ENCODE assay signal across 8 mouse cellular contexts in the genomic region with DNA sequence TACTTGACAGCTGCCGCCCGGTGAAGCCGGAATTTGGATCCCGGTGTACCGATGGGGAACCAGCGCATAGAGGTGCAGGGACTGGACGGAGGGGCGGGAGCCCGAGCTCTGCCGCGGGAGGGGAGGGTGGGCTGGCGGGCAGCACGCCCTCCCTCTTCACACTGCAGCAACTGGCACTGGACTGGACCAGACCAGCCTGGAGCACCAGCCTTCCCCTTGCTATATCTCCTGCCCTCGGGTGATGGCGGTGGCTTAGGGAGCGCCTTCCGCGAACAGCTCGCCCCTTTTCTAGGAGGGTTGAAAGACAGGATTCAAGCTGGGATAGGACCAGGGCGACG. TPM values are rescaled to one million over a fixed set of nuclear protein-coding genes. Genes with fewer than 3 reads are reported as not detected.
A peak's percentile ranks its signal among the peaks of the same experiment; 100 is the strongest.
DNase-seq lines count a peak whose midpoint lies in the region; ATAC-seq and TF ChIP-seq lines count a peak whose summit lies in the region.

No protein-coding gene starts in this region.

- TF ChIP-seq POLR2A in kidney, adult 2 months (IDR thresholded peaks at IDR 0.05; ENCODE audit: low read depth, low read length): no peak

- no peak for TF ChIP-seq CTCF in kidney, adult 2 months (conservative IDR thresholded peaks at IDR 0.05; ENCODE audit: insufficient read depth, insufficient read length, low read depth, low read length)
- TF ChIP-seq CTCF in kidney, postnatal 0 days (IDR thresholded peaks at IDR 0.05; ENCODE audit: low read depth): no peak

- no peaks in the 10 kb centered on the region; the same call in 1 of the 2 replicates for H3K27me3 ChIP-seq in kidney, adult 2 months (replicated peaks; ENCODE audit: control insufficient read depth, insufficient read depth, low read length)
- peaks cover 13% of the 10 kb centered on the region for H3K27me3 ChIP-seq in forebrain, embryonic 11.5 days (ENCODE audit: control insufficient read depth, insufficient read depth, low read length)
- no peaks in the 10 kb centered on the region; the same call in 1 of the 2 replicates for H3K27me3 ChIP-seq in kidney, postnatal 0 days (ENCODE audit: insufficient read depth, low read length)
- H3K27me3 ChIP-seq in midbrain, embryonic 10.5 days (ENCODE audit: low read depth, poor library complexity, severe bottlenecking): peaks cover 49% of the 10 kb centered on the region

- H3K27ac ChIP-seq in kidney, adult 2 months (ENCODE audit: insufficient read depth, low read depth, low read length): no peak overlapping the region
- H3K27ac ChIP-seq in forebrain, embryonic 11.5 days (ENCODE audit: low read depth, low read length): no peak overlapping the region
- H3K27ac ChIP-seq in kidney, postnatal 0 days: no peak overlapping the region
- no peak overlapping the region; the same call in 1 of the 2 replicates for H3K27ac ChIP-seq in midbrain, embryonic 10.5 days (replicated peaks)

- WGBS in kidney, adult 2 months: 1% methylated on average over 21 of the region's 21 CpGs
- WGBS in forebrain, embryonic 11.5 days: under 1% methylated on average over 21 of the region's 21 CpGs
- WGBS in kidney, postnatal 0 days: under 1% methylated on average over 21 of the region's 21 CpGs
- under 1% methylated on average over 21 of the region's 21 CpGs for WGBS in midbrain, embryonic 10.5 days

- H3K4me2 ChIP-seq in forebrain, embryonic 11.5 days (ENCODE audit: low read depth, low read length, severe bottlenecking): peak overlapping the region; percentile 91
- H3K4me2 ChIP-seq in kidney, postnatal 0 days (ENCODE audit: low read length): peak overlapping the region; percentile 87

- peaks cover 6% of the 10 kb centered on the region; the same call in 1 of the 2 replicates for H3K4me1 ChIP-seq in kidney, adult 2 months (ENCODE audit: control insufficient read depth, insufficient read depth, low read length)
- H3K4me1 ChIP-seq in forebrain, embryonic 11.5 days (replicated peaks; ENCODE audit: control insufficient read depth, insufficient read depth, low read length): no peaks in the 10 kb centered on the region
- H3K4me1 ChIP-seq in kidney, postnatal 0 days (replicated peaks; ENCODE audit: insufficient read depth, low read length): no peaks in the 10 kb centered on the region
- H3K4me1 ChIP-seq in midbrain, embryonic 10.5 days: peaks cover 13% of the 10 kb centered on the region

- peak; percentile 86 for ATAC-seq in forebrain, embryonic 11.5 days (replicated peaks; ENCODE audit: low FRiP score)
- peak; percentile 79 for ATAC-seq in kidney, postnatal 0 days (replicated peaks; ENCODE audit: low FRiP score, low read depth)

- H3K9me3 ChIP-seq in forebrain, embryonic 11.5 days (ENCODE audit: control insufficient read depth, low read length): no peaks in the 10 kb centered on the region
- no peaks in the 10 kb centered on the region for H3K9me3 ChIP-seq in kidney, postnatal 0 days (replicated peaks; ENCODE audit: low read length)
- no peaks in the 10 kb centered on the region for H3K9me3 ChIP-seq in midbrain, embryonic 10.5 days (replicated peaks)

- H3K9ac ChIP-seq in forebrain, embryonic 11.5 days (ENCODE audit: low read length): peak overlapping the region; percentile 59
- H3K9ac ChIP-seq in kidney, postnatal 0 days (ENCODE audit: low read depth, low read length): peak overlapping the region; percentile 47

- peak overlapping the region; percentile 70 for H3K4me3 ChIP-seq in kidney, adult 2 months (ENCODE audit: insufficient read depth, low read depth, low read length)
- peak overlapping the region; percentile 67 for H3K4me3 ChIP-seq in forebrain, embryonic 11.5 days (ENCODE audit: low read depth, low read length)
- peak overlapping the region; percentile 65 for H3K4me3 ChIP-seq in kidney, postnatal 0 days (replicated peaks; ENCODE audit: low read depth, low read length)
- peak overlapping the region; percentile 77 for H3K4me3 ChIP-seq in midbrain, embryonic 10.5 days

- DNase-seq in kidney, adult 2 months: no peak
- DNase-seq in kidney, adult 11 months: no peak
- DNase-seq in ZHBTc4 (ENCODE audit: low read depth, low spot score): peak; percentile 73
- DNase-seq in forebrain, embryonic 11.5 days (ENCODE audit: low spot score): no peak
- DNase-seq in kidney, postnatal 0 days (ENCODE audit: low spot score): peak; percentile 29
- DNase-seq in midbrain, embryonic 10.5 days (ENCODE audit: low spot score): no peak
- DNase-seq in layer of hippocampus, adult 8-10 months (ENCODE audit: low spot score in 2 of 2): no peak
- no peak for DNase-seq in thymus, postnatal 10 days (ENCODE audit: low spot score in 2 of 2)

- H3K36me3 ChIP-seq in kidney, adult 2 months (ENCODE audit: control insufficient read depth, insufficient read depth, low read length): no peaks in the 10 kb centered on the region
- no peaks in the 10 kb centered on the region for H3K36me3 ChIP-seq in forebrain, embryonic 11.5 days (ENCODE audit: control insufficient read depth, insufficient read depth, low read length)
- no peaks in the 10 kb centered on the region for H3K36me3 ChIP-seq in kidney, postnatal 0 days (ENCODE audit: insufficient read depth, low read length)
- no peaks in the 10 kb centered on the region for H3K36me3 ChIP-seq in midbrain, embryonic 10.5 days

RNA-seq across cellular contexts. Expression of gene Strip2, which starts 0.5 kb away (rescaled TPM):
- 1.2 and 1.4 TPM in 2 replicates for polyA plus RNA-seq in kidney, adult 2 months (2012; rRNA removed)
- 0.48 and 0.77 TPM in 2 replicates for polyA plus RNA-seq in forebrain, embryonic 11.5 days (2014; fragmentation: Nextera tagmentation; extraction: Ambion mirVana)
- 0.79 and 0.92 TPM in 2 replicates for polyA plus RNA-seq in kidney, postnatal 0 days (2015; fragmentation: Nextera tagmentation; extraction: Ambion mirVana)
- 0.65 TPM in 2 replicates for polyA plus RNA-seq in midbrain, embryonic 10.5 days (2016; fragmentation: Nextera tagmentation; extraction: Ambion mirVana)
- total RNA-seq in layer of hippocampus, adult 8-10 months (2022): 10 to 100 TPM; 20.2 to 25.4 (median 23.3) TPM

Comparison
In these comparisons a context has a peak if more than half of its experiments do, and no peak if none do; other contexts are left out.
1. DNase-seq: peak in ZHBTc4 (single experiment) and kidney, postnatal 0 days (single experiment); none in kidney, adult 2 months (single experiment), kidney, adult 11 months (single experiment), forebrain, embryonic 11.5 days (single experiment), midbrain, embryonic 10.5 days (single experiment), layer of hippocampus, adult 8-10 months (0 of 2) and thymus, postnatal 10 days (0 of 2).
2. Peak in every context shown above with its lines, with median percentiles within 50 percentile points of each other: H3K4me3 ChIP-seq.